Mouse (Mus musculus) spleen, adult 2 months (tissue): ENCODE measurements at regions not wholly inside any gene's neighbourhood (a gene's known extent, or its start where the extent isn't known, plus 50 kb on each side); places are given as distances from the start of the nearest gene placed in this dataset.

Experiments
- DNase-seq, 2 experiments: peaks; one replicate each; pipeline versions ENCODE4 v3.0.0 to v3.0.0-alpha.2; 2012 to 2021; ENCODE audit warnings: low spot score in 2 of 2, low read depth in 1 of 2
- H3K27ac ChIP-seq: fragments of 200-500 bp; 2 replicates; pipeline ENCODE4 v1.5.1; 2012; ENCODE audit warnings: low read length, inconsistent platforms; ENCODE audit not compliant: insufficient read depth
- H3K27me3 ChIP-seq: fragments of 200-500 bp; 2 replicates; pipeline ENCODE4 v1.6.1; 2012; ENCODE audit warnings: mild to moderate bottlenecking, moderate library complexity, low read length, inconsistent platforms; ENCODE audit not compliant: control insufficient read depth, insufficient read depth
- H3K36me3 ChIP-seq: fragments of 200-500 bp; 2 replicates; pipeline ENCODE4 v1.6.1; 2012; ENCODE audit warnings: mild to moderate bottlenecking, low read length, inconsistent platforms; ENCODE audit not compliant: control insufficient read depth, insufficient read depth
- H3K4me1 ChIP-seq: fragments of 200-500 bp; 2 replicates; pipeline ENCODE4 v1.6.1; 2011; ENCODE audit warnings: inconsistent platforms; ENCODE audit not compliant: control insufficient read depth, insufficient read depth, insufficient read length
- H3K4me3 ChIP-seq: fragments of 200-500 bp; 2 replicates; pipeline ENCODE4 v1.5.1; 2011; ENCODE audit warnings: mild to moderate bottlenecking, inconsistent platforms; ENCODE audit not compliant: insufficient read depth, insufficient read length; ENCODE audit errors: extremely low read depth
- CTCF ChIP-seq: fragments of 200-500 bp; IDR thresholded peaks from 2 replicates; pipeline ENCODE4 v1.5.1; 2011; ENCODE audit warnings: mild to moderate bottlenecking, inconsistent platforms; ENCODE audit not compliant: insufficient read depth, insufficient read length, insufficient replicate concordance; ENCODE audit errors: extremely low read depth
- POLR2A ChIP-seq: fragments of 200-500 bp; IDR thresholded peaks from 2 replicates; pipeline ENCODE4 v1.6.1; 2011; ENCODE audit warnings: low read depth, low read length, inconsistent platforms
- WGBS: fragments of 180-500 bp; shearing (Covaris S2); methylation state at CpG from one replicate; pipeline ENCODE4 v1.1.7; 2018; 5-methylcytosine and 5-hydroxymethylcytosine counted together

DNA sequence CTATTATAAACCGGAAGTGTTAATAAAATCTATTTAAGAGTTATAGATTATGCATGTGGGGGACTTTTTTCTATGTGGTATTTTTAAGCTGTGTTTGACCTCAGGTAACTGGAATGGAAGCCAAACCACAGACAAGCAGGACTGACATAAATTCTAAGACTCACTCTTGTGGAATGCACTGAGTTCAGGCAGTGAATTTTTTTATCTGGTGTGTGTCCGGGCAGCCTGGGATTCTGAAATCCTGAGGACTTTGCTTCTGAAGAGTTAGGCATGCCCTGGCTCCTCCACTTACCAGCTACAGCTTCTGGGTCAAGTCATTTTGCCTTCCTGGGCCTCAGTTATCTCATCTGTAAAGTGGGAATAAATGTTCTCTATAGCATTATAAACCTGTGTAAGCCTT lies 217.9 kb upstream of the Gmds start:
- Histone ChIP-seq H3K4me3 (no peak overlapping the region), H3K4me1 (no peaks in the 10 kb centered on the region), H3K36me3 (no peaks in the 10 kb centered on the region), H3K27me3 (no peaks in the 10 kb centered on the region), H3K27ac (no peak overlapping the region)
- WGBS, result 92% methylated on average over 2 of the region's 2 CpGs
- TF ChIP-seq POLR2A (no peak), CTCF (no peak)
- DNase-seq, result no peak

- no peaks in the 10 kb centered on the region for H3K36me3 ChIP-seq
- no peak for TF ChIP-seq POLR2A
- H3K4me3 ChIP-seq, result no peak overlapping the region
- H3K27me3 ChIP-seq, result no peaks in the 10 kb centered on the region
- no peaks in the 10 kb centered on the region for H3K4me1 ChIP-seq
- 100% methylated on average over 1 of the region's 1 CpGs for WGBS
- DNase-seq, result no peak
- H3K27ac ChIP-seq, result no peak overlapping the region
These were observed 216.5 kb upstream of the Gmds start for GRCm38 (mm10) chr13:32555064-32555463.

GRCm38 (mm10) chr13:32554601-32555000 lies 216.1 kb upstream of the Gmds start:
- TF ChIP-seq POLR2A (no peak), CTCF (no peak)
- DNase-seq, result no peak
- 86% methylated on average over 3 of the region's 3 CpGs for WGBS

DNA sequence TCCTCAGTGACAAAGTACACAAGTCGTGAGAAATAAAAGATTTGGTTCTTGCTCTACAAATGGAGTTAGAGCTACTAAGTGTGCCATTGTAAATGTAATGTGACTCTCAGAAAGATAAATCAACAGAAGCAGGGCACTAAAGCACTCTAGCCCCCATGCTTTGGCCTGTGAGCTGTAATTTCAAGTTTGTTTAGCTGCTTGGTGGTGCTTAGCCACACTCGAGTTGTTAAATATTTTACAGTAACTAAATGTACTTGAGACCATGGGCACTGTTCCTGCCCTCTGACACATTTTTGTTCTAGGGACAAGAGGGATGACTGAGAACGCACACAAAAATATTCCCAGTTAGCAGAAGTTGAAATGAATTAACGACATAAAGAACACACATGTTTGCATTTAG lies 214.6 kb upstream of the Gmds start:
- TF ChIP-seq POLR2A (no peak), CTCF (no peak)
- Histone ChIP-seq H3K36me3 (no peaks in the 10 kb centered on the region), H3K4me3 (no peak overlapping the region), H3K27ac (no peak overlapping the region), H3K27me3 (no peaks in the 10 kb centered on the region), H3K4me1 (no peaks in the 10 kb centered on the region)
- 79% methylated on average over 4 of the region's 4 CpGs for WGBS
- DNase-seq, result no peak

More at GRCm38 (mm10) chr13:32554601-32555000, 216.1 kb upstream of the Gmds start:
- H3K4me1 ChIP-seq, result no peaks in the 10 kb centered on the region
- H3K4me3 ChIP-seq, result no peak overlapping the region
- no peak overlapping the region for H3K27ac ChIP-seq
- H3K36me3 ChIP-seq, result no peaks in the 10 kb centered on the region
- no peaks in the 10 kb centered on the region for H3K27me3 ChIP-seq

DNA sequence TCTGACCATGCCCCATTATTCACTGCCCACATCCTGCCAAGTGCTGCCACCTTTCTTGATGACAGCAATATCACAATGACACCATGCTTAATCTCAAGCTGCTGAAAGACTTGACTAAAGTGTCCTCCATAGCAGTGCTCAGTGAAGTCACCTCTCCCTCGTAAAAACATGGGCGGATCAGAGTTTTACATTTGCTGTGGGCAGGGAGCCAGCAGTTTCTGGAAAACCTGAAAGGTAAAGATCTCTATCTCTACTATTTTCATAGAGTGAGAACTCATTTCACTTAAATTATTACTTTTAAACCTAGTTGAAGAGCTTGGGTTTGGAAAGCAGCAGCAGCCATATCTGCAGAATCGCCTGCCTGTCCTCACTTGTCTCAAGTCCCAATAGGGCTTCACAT lies 211.6 kb upstream of the Gmds start:
- H3K36me3 ChIP-seq, result no peaks in the 10 kb centered on the region
- WGBS, result 91% methylated on average over 3 of the region's 3 CpGs
- no peaks in the 10 kb centered on the region for H3K27me3 ChIP-seq
- DNase-seq, result no peak
- TF ChIP-seq CTCF, result no peak
- no peak for TF ChIP-seq POLR2A
- no peak overlapping the region for H3K4me3 ChIP-seq
- H3K4me1 ChIP-seq, result 0 out of 2 replicates have a peak, but pooled peaks cover 2% of the 10 kb centered on the region
- H3K27ac ChIP-seq, result no peak overlapping the region

- DNase-seq, result no peak
- Histone ChIP-seq H3K27me3 (no peaks in the 10 kb centered on the region), H3K4me3 (no peak overlapping the region), H3K36me3 (no peaks in the 10 kb centered on the region), H3K27ac (no peak overlapping the region), H3K4me1 (0 out of 2 replicates have a peak, but pooled peaks cover 2% of the 10 kb centered on the region)
- TF ChIP-seq POLR2A (no peak), CTCF (no peak)
- 83% methylated on average over 7 of the region's 7 CpGs for WGBS
These were observed 208.6 kb upstream of the Gmds start for GRCm38 (mm10) chr13:32547126-32547525.

- TF ChIP-seq CTCF, result no peak
- TF ChIP-seq POLR2A, result no peak
- Histone ChIP-seq H3K27ac (no peak overlapping the region), H3K27me3 (no peaks in the 10 kb centered on the region), H3K36me3 (no peaks in the 10 kb centered on the region), H3K4me3 (no peak overlapping the region), H3K4me1 (0 out of 2 replicates have a peak, but pooled peaks cover 2% of the 10 kb centered on the region)
- DNase-seq, result no peak
- 54% methylated on average over 7 of the region's 7 CpGs for WGBS
These were observed 206.6 kb upstream of the Gmds start for GRCm38 (mm10) chr13:32544986-32545740.

- Histone ChIP-seq H3K36me3 (no peaks in the 10 kb centered on the region), H3K4me1 (0 out of 2 replicates have a peak, but pooled peaks cover 2% of the 10 kb centered on the region), H3K27me3 (no peaks in the 10 kb centered on the region), H3K27ac (no peak overlapping the region), H3K4me3 (no peak overlapping the region)
- TF ChIP-seq CTCF (no peak), POLR2A (no peak)
- DNase-seq, result no peak
- WGBS, result 90% methylated on average over 1 of the region's 1 CpGs
These were observed 203.1 kb upstream of the Gmds start for GRCm38 (mm10) chr13:32541611-32542010.
